Mouse (Mus musculus) CD4-positive, CD25-positive, alpha-beta regulatory T cell, adult 4 months (primary cell): ENCODE data around the gene Fam107b. TPM values are rescaled to one million over a fixed set of nuclear protein-coding genes. Genes with fewer than 3 reads are reported as not detected.

ENCODE experiments used
- ATAC-seq: one replicate; pipeline ENCODE4 v1.8.0; 2017
- polyA plus RNA-seq, 2 experiments: library from polyadenylated mRNA; unstranded; fragments of 100-300 nt; shearing (Covaris generic); gene quantifications; one replicate each; pipeline ENCODE4 v1.2.1; 2017

Gene Fam107b
- polyA plus RNA-seq, 2 experiments from 2014 or later: 204 to 239 TPM

DNA sequence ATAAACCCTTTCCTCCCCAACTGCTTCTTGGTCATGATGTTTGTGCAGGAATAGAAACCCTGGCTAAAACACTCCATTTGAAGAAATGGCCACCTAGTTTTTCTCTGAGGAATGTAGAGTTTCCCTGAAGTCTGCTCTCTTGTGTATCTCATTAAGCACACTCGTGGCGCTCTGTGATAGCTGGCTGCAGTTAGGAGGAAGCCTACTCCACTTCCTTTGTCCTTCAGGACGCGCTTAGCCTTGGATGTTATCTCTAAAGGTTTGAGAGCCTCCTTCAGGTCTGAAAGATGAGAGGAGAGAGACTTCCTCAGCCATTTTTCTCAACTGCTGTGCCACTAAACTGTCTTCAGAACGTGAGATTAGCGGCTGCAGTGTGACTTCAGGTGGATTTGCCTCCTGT is 207.4 kb downstream of the Fam107b start:
- no peak for ATAC-seq

DNA sequence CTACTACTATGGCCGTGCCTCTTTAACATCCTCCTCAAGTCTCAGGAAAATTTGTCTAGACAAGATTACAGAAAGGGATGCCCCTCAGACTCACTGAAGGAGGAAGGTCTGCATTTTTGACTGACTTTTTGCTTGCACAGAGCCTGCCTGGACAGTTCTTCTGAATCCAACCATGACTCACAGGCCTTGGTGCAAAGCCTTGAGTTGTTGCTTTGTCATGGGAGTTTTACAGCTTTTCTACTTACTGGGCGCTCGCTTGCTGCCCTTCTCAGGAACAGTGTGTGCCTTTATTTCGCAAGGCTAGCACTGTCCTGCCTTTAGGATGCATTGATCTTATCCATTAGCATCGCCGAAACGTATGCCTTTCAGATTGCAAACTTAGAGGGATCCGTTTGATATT is 215.3 kb downstream of the Fam107b start:
- no peak for ATAC-seq

DNA sequence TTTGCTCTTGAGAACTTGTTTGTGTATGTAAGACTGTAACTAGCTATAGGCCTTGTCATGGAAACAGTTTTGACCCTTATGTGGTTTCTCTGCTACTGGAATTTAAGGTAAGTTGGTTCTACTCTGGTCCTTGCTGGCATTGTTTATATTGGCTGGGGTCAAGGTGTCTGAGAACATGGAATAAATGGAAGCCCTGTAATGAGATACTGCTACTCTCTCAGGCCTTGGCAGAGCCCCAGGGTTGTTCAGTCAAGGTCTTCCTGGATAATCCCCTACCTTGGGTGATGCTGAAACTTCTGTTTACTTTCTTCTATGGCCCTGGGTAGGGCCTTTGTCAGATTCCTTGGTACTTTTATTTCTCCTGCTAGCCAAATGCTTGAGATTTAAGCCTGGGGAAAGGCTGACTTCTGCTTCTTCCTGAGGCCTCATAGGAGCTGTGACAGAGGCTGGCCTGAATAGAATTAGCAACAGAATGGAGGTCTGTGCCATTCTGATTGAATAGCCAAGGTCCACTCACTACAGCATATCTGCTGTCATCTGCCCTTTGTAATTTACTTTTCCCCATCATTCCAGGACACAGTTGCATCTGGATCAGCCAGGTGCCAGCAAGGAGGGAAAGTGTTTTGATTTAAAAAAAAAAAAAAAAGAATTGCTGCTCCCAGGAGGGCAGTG is 217.6 kb downstream of the Fam107b start:
- no peak for ATAC-seq

DNA sequence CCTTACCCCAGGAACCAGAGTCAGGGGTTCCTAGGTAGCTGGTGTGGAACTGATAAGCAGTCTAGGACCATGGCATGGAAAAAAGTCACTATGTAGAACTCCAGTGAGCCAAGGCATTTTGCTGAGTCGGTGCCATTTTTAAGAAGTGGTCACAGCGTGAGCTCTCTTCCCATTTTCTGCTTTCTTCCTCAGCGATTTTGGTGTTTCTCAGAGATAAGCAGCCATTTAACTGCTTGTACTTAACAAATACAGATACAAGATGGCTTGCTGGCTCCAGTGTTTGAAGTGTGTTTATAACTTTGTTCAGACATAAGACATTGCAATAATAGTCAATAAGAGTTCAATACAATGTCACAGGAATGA is 218.1 kb downstream of the Fam107b start:
- ATAC-seq: no peak

DNA sequence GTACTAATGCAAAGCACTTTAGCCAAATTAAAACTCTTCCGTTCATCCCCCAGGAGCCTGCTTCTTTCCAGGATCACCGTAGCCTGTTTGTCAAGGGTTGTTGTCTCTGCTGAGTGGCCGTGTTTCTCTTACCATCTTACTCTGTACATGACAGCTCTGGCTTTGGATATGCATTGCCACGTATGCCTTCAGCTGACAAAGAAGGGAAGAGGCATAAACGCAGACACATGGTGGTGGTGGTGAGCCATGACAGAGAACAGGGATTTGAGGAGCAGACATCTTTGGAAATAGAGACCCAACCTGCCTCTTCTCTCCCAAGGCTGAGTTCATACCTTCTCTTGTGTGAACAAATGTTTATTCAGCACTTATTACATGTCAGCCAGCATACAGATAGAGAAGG is 226.3 kb downstream of the Fam107b start:
- ATAC-seq: no peak

DNA sequence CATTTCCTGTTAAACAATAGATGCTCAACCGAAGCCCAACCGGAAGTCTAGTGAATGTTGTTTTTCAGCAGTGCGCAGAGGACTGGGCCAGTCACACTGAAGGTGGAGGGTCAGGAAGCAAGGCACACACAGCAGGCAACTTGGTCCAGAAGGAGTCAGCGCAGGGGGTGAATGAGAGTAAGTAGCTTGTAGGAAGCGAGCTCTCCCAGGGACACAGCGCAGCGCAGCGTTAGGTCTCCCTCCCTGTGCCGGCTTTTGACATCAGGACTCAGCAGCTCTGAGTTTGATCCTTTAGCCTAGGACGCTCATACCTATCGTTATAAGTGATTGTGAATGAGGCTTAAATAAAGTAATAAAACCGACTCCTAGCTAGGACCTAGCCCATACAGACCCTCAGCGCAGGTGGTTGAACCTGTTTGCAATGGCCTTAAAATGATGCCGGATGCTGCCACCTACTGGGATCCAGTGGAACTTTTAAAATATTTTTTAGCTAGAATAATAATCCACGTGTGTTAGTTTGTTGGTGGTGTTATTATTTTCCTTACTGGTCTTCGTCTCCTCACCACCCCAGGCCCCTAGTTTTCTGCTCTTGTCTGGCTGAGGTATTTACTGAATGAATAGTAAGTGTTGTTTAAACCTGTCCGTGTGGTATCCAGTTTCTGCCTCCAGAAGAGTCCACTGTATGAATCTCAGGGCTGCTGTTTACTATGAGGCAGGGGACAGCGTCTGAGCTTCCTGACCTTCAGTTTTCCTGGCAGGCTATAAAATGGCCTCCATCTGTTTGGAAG is 229.7 kb downstream of the Fam107b start:
- ATAC-seq: peak; percentile 78

DNA sequence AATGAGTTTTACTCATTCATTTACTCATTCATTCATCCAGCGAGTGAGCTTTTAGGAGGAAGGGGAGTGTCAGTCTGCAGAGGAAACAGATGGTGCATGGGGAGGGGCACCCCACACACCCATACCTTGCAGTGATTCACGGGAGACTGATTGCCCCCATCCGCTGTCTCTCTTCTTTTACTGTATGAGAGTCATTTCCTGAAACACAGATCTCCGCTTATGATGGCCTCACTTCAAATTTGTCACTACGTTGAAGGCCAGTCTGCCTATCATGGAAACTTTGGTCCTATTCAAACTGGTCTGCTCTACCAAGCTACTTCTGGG is 230.2 kb downstream of the Fam107b start:
- peak; percentile 57 for ATAC-seq

DNA sequence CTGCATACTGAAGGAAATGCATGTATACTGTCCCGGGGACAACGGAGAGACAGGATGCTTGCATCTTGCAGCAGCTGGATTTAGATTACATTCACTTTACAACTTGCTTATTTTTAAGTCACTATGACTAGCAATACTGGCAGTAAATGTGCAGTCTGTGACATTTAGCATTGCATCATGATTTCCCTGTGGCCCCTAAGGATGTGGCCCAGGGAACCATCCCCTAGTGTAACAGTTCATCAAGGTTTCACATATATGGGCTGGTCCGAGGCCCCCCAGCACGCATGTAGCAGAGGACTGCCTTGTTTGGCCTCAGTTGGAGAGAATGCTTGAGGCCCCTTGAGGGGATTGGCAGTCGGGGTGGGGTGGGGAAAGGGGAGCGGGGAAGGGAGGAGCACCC is 235.5 kb downstream of the Fam107b start:
- no peak for ATAC-seq

DNA sequence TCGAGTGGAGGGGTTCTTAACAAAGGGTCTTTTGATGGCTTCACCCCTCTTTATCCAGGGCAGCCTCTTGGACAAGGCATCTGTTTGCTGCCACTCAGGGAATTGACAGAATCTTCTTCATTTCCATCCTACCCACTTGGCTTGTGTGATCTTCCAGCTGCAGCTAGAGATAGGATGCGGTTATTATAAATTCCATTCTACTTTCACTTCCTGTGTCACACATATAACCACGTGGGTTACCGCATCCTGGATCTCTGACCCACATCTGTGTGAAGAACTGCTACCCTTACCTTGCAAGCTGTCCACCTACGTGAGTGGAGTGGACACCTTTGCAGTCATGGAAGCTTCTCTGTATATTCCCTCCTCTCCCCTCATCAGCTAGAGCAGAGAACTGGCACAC is 240.0 kb downstream of the Fam107b start:
- peak; percentile 96 for ATAC-seq

DNA sequence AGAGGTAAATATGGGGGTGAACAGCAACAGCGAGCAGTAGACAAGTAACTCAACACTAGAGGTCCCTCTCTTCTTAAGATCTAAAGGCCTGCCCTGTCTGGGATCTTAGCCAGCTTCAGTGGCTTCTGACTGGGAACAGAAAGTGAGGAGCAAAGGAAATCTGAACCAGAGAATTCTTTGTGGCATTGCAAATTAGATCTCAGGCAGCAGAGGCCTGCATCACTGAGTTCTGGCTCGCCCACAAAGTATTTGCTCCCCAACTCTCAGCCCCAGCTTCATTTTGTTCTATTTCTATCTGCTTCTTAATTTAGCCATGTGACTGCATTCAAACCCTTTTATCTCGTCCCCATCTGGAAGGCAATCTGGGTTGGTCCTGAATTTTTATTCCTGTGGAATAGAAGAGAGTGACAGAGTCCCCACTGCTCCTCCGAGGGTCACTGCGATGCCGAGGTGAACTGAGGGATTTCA is 245.9 kb downstream of the Fam107b start:
- ATAC-seq: no peak

DNA sequence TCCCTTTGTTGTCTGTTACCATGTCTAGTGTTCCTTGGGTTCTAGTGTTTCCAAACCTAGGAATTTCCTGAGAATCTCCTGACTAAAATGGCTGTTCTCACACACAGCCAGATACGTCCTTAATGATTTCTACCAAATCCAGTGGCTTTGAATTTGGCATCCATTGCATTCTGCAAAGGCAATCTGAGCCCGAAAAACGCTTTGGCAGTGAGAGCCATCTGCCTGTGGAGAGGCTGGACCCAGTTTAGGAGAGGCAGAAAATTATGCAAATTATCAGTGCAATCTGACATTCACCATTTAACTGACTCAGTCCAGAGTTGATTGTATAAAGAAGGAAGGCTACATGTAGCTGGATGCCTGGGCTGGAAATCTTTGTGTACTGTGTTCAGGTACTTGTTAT is 247.3 kb downstream of the Fam107b start:
- ATAC-seq: no peak

DNA sequence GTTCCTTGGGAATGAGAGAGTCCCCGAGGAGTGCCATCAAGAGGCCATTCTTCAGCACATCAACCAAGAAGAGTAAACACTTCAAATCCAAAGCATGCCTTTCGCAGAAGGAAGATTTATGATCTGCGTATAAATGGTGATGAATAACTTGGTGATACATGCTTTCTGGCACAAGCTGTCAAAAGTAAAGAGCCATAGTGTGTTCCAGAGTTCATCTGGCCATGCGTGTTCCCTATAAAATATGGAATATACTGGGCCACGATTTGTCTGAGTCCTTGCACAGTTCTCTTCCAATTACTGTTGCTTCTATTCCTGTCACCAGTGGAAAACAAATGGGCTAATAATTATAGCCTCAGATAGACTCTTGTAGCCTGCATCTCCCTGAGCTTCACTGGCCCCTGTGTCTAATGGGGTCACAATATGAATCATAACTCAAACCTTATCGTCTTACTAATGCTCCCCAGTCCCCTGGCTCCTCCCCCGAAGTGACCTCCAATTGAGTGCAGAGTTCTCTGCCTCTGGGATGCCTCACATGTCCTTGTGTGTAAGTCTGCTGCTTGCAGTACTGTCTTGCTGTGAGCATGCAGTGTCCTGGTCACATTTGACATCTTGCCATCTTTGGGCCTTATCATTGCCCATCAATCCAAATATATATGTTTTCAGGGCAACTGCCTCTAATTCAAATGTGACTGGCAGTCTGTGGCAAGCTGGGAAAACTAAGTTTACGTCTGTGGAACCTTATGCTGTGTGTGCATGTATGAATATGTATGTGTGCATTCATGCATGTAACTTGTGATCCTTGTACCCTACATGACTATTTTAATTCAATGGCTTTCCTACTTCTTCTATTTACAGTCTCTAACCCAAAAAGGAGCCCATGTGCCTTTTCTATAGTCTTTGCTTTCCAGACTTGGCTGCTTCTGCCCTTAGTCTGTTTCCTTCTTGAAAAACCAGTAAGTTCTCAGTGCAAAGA is 252.5 kb downstream of the Fam107b start:
- ATAC-seq: no peak

Other genes starting within 250 kb of the Fam107b start
- 10 to 100 TPM; 20.8 to 21.6 TPM for gene Rpp38, start 237.8 kb upstream of the Fam107b start, polyA plus RNA-seq
- under 1 TPM in 1 of 2 experiments, not detected in 1; 0.65 TPM for gene Acbd7, start 234.3 kb upstream of the Fam107b start, polyA plus RNA-seq
- not detected for gene Olah, start 173.3 kb upstream of the Fam107b start, polyA plus RNA-seq
- gene Meig1, start 147.8 kb upstream of the Fam107b start, polyA plus RNA-seq: not detected
- gene Dclre1c, start 146.4 kb upstream of the Fam107b start, polyA plus RNA-seq: 10 to 100 TPM; 16.8 to 19.8 TPM
- 1 to 10 TPM in 1 of 2 experiments, under 1 TPM in 1; 0.90 to 1.1 TPM for gene Suv39h2, start 95.5 kb upstream of the Fam107b start, polyA plus RNA-seq
- 1 to 10 TPM; 2.3 to 3.4 TPM for gene Gm45902, start 57.7 kb upstream of the Fam107b start, polyA plus RNA-seq
- gene Hspa14, start 57.7 kb upstream of the Fam107b start, polyA plus RNA-seq: 100 to 1,000 TPM; 108 to 136 TPM
- 1 to 10 TPM in 1 of 2 experiments, under 1 TPM in 1; 0.24 to 1.2 TPM for gene Cdnf, start 57.5 kb upstream of the Fam107b start, polyA plus RNA-seq